Mouse (Mus musculus) cerebellum, adult 18-20 months (tissue): Measurements from ENCODE around the gene Slc5a3.
"Not testable (repeated sequence)": the region's sequence is repeated elsewhere in the genome, so short reads cannot be mapped to it uniquely, and the experiment has no call there.

Experiments used
- DNase-seq, 2 experiments: peaks; one replicate each; pipeline ENCODE4 v3.0.0; 2021

The Slc5a3 gene

GRCm38 (mm10) chr16:92064801-92065200 is 6.7 kb downstream of the Slc5a3 start:
- DNase-seq: no peak

- no peak for DNase-seq
Measured at GRCm38 (mm10) chr16:92070338-92070737, 12.2 kb downstream of the Slc5a3 start.

- no peak for DNase-seq
Measured at GRCm38 (mm10) chr16:92076797-92077196, 18.7 kb downstream of the Slc5a3 start.

GRCm38 (mm10) chr16:92083771-92084453 is 25.8 kb downstream of the Slc5a3 start:
- DNase-seq: no peak

GRCm38 (mm10) chr16:92089225-92089624 is 31.1 kb downstream of the Slc5a3 start:
- DNase-seq: no peak

GRCm38 (mm10) chr16:92091876-92092275 is 33.8 kb downstream of the Slc5a3 start:
- no peak for DNase-seq

- peak in 1 of 2 experiments; percentile 18 for DNase-seq
Measured at GRCm38 (mm10) chr16:92098351-92099051, 40.4 kb downstream of the Slc5a3 start.

GRCm38 (mm10) chr16:92099598-92099997 is 41.5 kb downstream of the Slc5a3 start:
- DNase-seq: no peak

- DNase-seq: no peak
Measured at GRCm38 (mm10) chr16:92100111-92100510, 42.0 kb downstream of the Slc5a3 start.

GRCm38 (mm10) chr16:92102115-92102514 is 44.0 kb downstream of the Slc5a3 start:
- no peak for DNase-seq

- DNase-seq: not testable (repeated sequence)
Measured at GRCm38 (mm10) chr16:92102931-92103330, 44.8 kb downstream of the Slc5a3 start.

GRCm38 (mm10) chr16:92103572-92104331 is 45.6 kb downstream of the Slc5a3 start:
- peak in 1 of 2 experiments; percentile 35 for DNase-seq

GRCm38 (mm10) chr16:92104332-92104590 is 46.1 kb downstream of the Slc5a3 start:
- no peak for DNase-seq

GRCm38 (mm10) chr16:92104951-92105350 is 46.8 kb downstream of the Slc5a3 start:
- no peak for DNase-seq

- no peak for DNase-seq
Measured at GRCm38 (mm10) chr16:92105631-92106030, 47.5 kb downstream of the Slc5a3 start.

- no peak for DNase-seq
Measured at GRCm38 (mm10) chr16:92107346-92107745, 49.2 kb downstream of the Slc5a3 start.

- DNase-seq: peak; percentile 58 to 59
Measured at GRCm38 (mm10) chr16:92114706-92115241, 56.7 kb downstream of the Slc5a3 start.

GRCm38 (mm10) chr16:92115611-92116421 is 57.7 kb downstream of the Slc5a3 start:
- peak; percentile 30 to 62 for DNase-seq

- no peak for DNase-seq
Measured at GRCm38 (mm10) chr16:92117337-92118209, 59.5 kb downstream of the Slc5a3 start.

GRCm38 (mm10) chr16:92119013-92119515 is 60.9 kb downstream of the Slc5a3 start:
- no peak for DNase-seq

- DNase-seq: no peak
Measured at GRCm38 (mm10) chr16:92120899-92121531, 62.9 kb downstream of the Slc5a3 start.
